Mouse (Mus musculus) midbrain, embryonic 11.5 days (tissue): ENCODE data around the gene A930033H14Rik. TPM values are rescaled to one million over a fixed set of nuclear protein-coding genes. Genes with fewer than 3 reads are reported as not detected.

Experiments used
- ATAC-seq: fragments of 200-750 bp; cut with Nextera tagmentation; 2 replicates; pipeline ENCODE4 v1.8.0; 2017; ENCODE audit warnings: moderate TSS enrichment, moderate library complexity; ENCODE audit not compliant: low FRiP score
- DNase-seq: peaks from one replicate; pipeline ENCODE4 v3.0.0; 2015; ENCODE audit warnings: low spot score; ENCODE audit errors: missing footprints
- H3K27ac ChIP-seq: fragments of 300-500 bp; sonication (generic); 2 replicates; pipeline ENCODE4 v1.5.1; 2014; ENCODE audit warnings: low read depth, low read length
- H3K27me3 ChIP-seq: fragments of 300-500 bp; sonication (generic); 2 replicates; pipeline ENCODE4 v1.6.1; 2014; ENCODE audit warnings: mild to moderate bottlenecking, low read length, moderate library complexity, mixed read lengths; ENCODE audit not compliant: control insufficient read depth, insufficient read depth
- H3K36me3 ChIP-seq: fragments of 300-500 bp; sonication (generic); 2 replicates; pipeline ENCODE4 v1.6.1; 2014; ENCODE audit warnings: mild to moderate bottlenecking, low read length, moderate library complexity, mixed read lengths; ENCODE audit not compliant: control insufficient read depth, insufficient read depth
- H3K4me1 ChIP-seq: fragments of 300-500 bp; sonication (generic); 2 replicates; pipeline ENCODE4 v1.6.1; 2014; ENCODE audit warnings: low read length; ENCODE audit not compliant: control insufficient read depth, insufficient read depth
- H3K4me2 ChIP-seq: fragments of 300-500 bp; sonication (generic); 2 replicates; pipeline ENCODE4 v1.6.1; 2014; ENCODE audit warnings: mild to moderate bottlenecking, moderate library complexity
- H3K4me3 ChIP-seq: fragments of 300-500 bp; sonication (generic); 2 replicates; pipeline ENCODE4 v1.5.1; 2014; ENCODE audit warnings: low read depth, low read length
- H3K9ac ChIP-seq: fragments of 300-500 bp; sonication (generic); 2 replicates; pipeline ENCODE4 v1.6.1; 2014; ENCODE audit warnings: low read length
- H3K9me3 ChIP-seq: fragments of 300-500 bp; sonication (generic); 2 replicates; pipeline ENCODE4 v1.6.1; 2016; ENCODE audit warnings: low read length; ENCODE audit not compliant: control insufficient read depth
- WGBS: fragments of 180-500 bp; shearing (Covaris S2); extraction: QIAGEN DNeasy Blood & Tissue Kit; methylation state at CpG from one replicate; pipeline ENCODE4 v1.1.7; 2014; 5-methylcytosine and 5-hydroxymethylcytosine counted together
- polyA plus RNA-seq: library from polyadenylated mRNA; unstranded; fragments of >200 nt; fragmentation: Nextera tagmentation; extraction: Ambion mirVana; gene quantifications from 2 replicates; pipeline ENCODE4 v1.2.1, GENCODE M21; 2014

Gene A930033H14Rik
- polyA plus RNA-seq, 1 experiment from 2014 or later: 0.82 TPM

- Histone ChIP-seq H3K27me3 (no peaks in the 10 kb centered on the region), H3K4me1 (no peaks in the 10 kb centered on the region), H3K27ac (no peak overlapping the region), H3K4me2 (no peak overlapping the region), H3K9ac (no peak overlapping the region), H3K9me3 (no peaks in the 10 kb centered on the region), H3K36me3 (no peaks in the 10 kb centered on the region), H3K4me3 (no peak overlapping the region)
- DNase-seq (no peak), ATAC-seq (no peak)
- 92% methylated on average over 9 of the region's 9 CpGs for WGBS
Measured at GRCm38 (mm10) chr10:69221148-69221547, 8.2 kb upstream of the A930033H14Rik start.

- no peak for DNase-seq
- 89% methylated on average over 6 of the region's 6 CpGs for WGBS
- Histone ChIP-seq H3K4me2 (no peak overlapping the region), H3K27ac (no peak overlapping the region), H3K36me3 (no peaks in the 10 kb centered on the region), H3K4me3 (no peak overlapping the region), H3K27me3 (no peaks in the 10 kb centered on the region), H3K9me3 (no peaks in the 10 kb centered on the region), H3K9ac (no peak overlapping the region), H3K4me1 (no peaks in the 10 kb centered on the region)
- ATAC-seq: no peak
Measured at GRCm38 (mm10) chr10:69220296-69220695, 7.4 kb upstream of the A930033H14Rik start.

- DNase-seq (no peak), ATAC-seq (no peak)
- H3K27me3 ChIP-seq: no peaks in the 10 kb centered on the region
- WGBS: 91% methylated on average over 2 of the region's 2 CpGs
- no peaks in the 10 kb centered on the region for H3K9me3 ChIP-seq
- H3K4me3 ChIP-seq: no peak overlapping the region
- no peak overlapping the region for H3K4me2 ChIP-seq
- no peak overlapping the region for H3K27ac ChIP-seq
- H3K4me1 ChIP-seq: peaks cover 3% of the 10 kb centered on the region; the same call in 1 of the 2 replicates
- no peaks in the 10 kb centered on the region; the same call in 1 of the 2 replicates for H3K36me3 ChIP-seq
- no peak overlapping the region for H3K9ac ChIP-seq
Measured at GRCm38 (mm10) chr10:69219289-69219626, 6.4 kb upstream of the A930033H14Rik start.

- H3K4me2 ChIP-seq: no peak overlapping the region
- no peak for ATAC-seq
- DNase-seq: no peak
- no peaks in the 10 kb centered on the region for H3K27me3 ChIP-seq
- no peaks in the 10 kb centered on the region; the same call in 1 of the 2 replicates for H3K36me3 ChIP-seq
- 95% methylated on average over 14 of the region's 14 CpGs for WGBS
- H3K27ac ChIP-seq: no peak overlapping the region
- H3K9ac ChIP-seq: no peak overlapping the region
- H3K4me3 ChIP-seq: no peak overlapping the region
- H3K9me3 ChIP-seq: no peaks in the 10 kb centered on the region
- peaks cover 9% of the 10 kb centered on the region; the same call in 1 of the 2 replicates for H3K4me1 ChIP-seq
Measured at GRCm38 (mm10) chr10:69218458-69219288, 5.8 kb upstream of the A930033H14Rik start.

GRCm38 (mm10) chr10:69217127-69217690 is 4.3 kb upstream of the A930033H14Rik start:
- H3K9me3 ChIP-seq: no peaks in the 10 kb centered on the region
- H3K36me3 ChIP-seq: no peaks in the 10 kb centered on the region; the same call in 1 of the 2 replicates
- DNase-seq (no peak), ATAC-seq (no peak)
- WGBS: 95% methylated on average over 4 of the region's 4 CpGs
- no peak overlapping the region for H3K4me2 ChIP-seq
- no peak overlapping the region for H3K27ac ChIP-seq
- H3K27me3 ChIP-seq: no peaks in the 10 kb centered on the region
- H3K9ac ChIP-seq: no peak overlapping the region
- H3K4me3 ChIP-seq: no peak overlapping the region
- peaks cover 9% of the 10 kb centered on the region; the same call in 1 of the 2 replicates for H3K4me1 ChIP-seq

- no peak for ATAC-seq
- peak overlapping the region; percentile 69 for H3K4me2 ChIP-seq
- no peak overlapping the region for H3K27ac ChIP-seq
- peak; percentile 87 for DNase-seq
- no peaks in the 10 kb centered on the region for H3K9me3 ChIP-seq
- no peaks in the 10 kb centered on the region for H3K27me3 ChIP-seq
- peak overlapping the region; percentile 97; the same call in 1 of the 2 replicates for H3K9ac ChIP-seq
- H3K36me3 ChIP-seq: no peaks in the 10 kb centered on the region; the same call in 1 of the 2 replicates
- peaks cover 11% of the 10 kb centered on the region; the same call in 1 of the 2 replicates for H3K4me1 ChIP-seq
- peak overlapping the region; percentile 79 for H3K4me3 ChIP-seq
- WGBS: 47% methylated on average over 5 of the region's 5 CpGs
Measured at GRCm38 (mm10) chr10:69213986-69214385, 1.1 kb upstream of the A930033H14Rik start.

- Histone ChIP-seq H3K4me3 (peak overlapping the region; percentile 79), H3K9me3 (no peaks in the 10 kb centered on the region), H3K9ac (peak overlapping the region; percentile 97), H3K27me3 (no peaks in the 10 kb centered on the region), H3K4me1 (peaks cover 11% of the 10 kb centered on the region; the same call in 1 of the 2 replicates), H3K4me2 (peak overlapping the region; percentile 69), H3K27ac (peak overlapping the region; percentile 95), H3K36me3 (no peaks in the 10 kb centered on the region; the same call in 1 of the 2 replicates)
- DNase-seq (peak; percentile 95), ATAC-seq (peak; percentile 57)
- under 1% methylated on average over 21 of the region's 21 CpGs for WGBS
Measured at GRCm38 (mm10) chr10:69213451-69213877, 566 bp upstream of the A930033H14Rik start.

- peak; percentile 94 for DNase-seq
- H3K4me2 ChIP-seq: peak overlapping the region; percentile 69
- H3K27me3 ChIP-seq: no peaks in the 10 kb centered on the region
- no peaks in the 10 kb centered on the region for H3K9me3 ChIP-seq
- peak overlapping the region; percentile 95 for H3K27ac ChIP-seq
- peak overlapping the region; percentile 79 for H3K4me3 ChIP-seq
- peak overlapping the region; percentile 97 for H3K9ac ChIP-seq
- 1% methylated on average over 14 of the region's 14 CpGs for WGBS
- ATAC-seq: peak; percentile 28
- no peaks in the 10 kb centered on the region; the same call in 1 of the 2 replicates for H3K36me3 ChIP-seq
- H3K4me1 ChIP-seq: peaks cover 11% of the 10 kb centered on the region; the same call in 1 of the 2 replicates
Measured at GRCm38 (mm10) chr10:69211976-69212375, 922 bp downstream of the A930033H14Rik start.

- peak overlapping the region; percentile 9; the same call in 1 of the 2 replicates for H3K4me2 ChIP-seq
- no peak overlapping the region; the same call in 1 of the 2 replicates for H3K9ac ChIP-seq
- H3K9me3 ChIP-seq: no peaks in the 10 kb centered on the region
- no peak overlapping the region for H3K27ac ChIP-seq
- DNase-seq (peak; percentile 86), ATAC-seq (no peak)
- no peaks in the 10 kb centered on the region; the same call in 1 of the 2 replicates for H3K36me3 ChIP-seq
- no peaks in the 10 kb centered on the region for H3K27me3 ChIP-seq
- H3K4me1 ChIP-seq: peaks cover 11% of the 10 kb centered on the region; the same call in 1 of the 2 replicates
- 55% methylated on average over 8 of the region's 8 CpGs for WGBS
- no peak overlapping the region for H3K4me3 ChIP-seq
Measured at GRCm38 (mm10) chr10:69211560-69211959, 1.3 kb downstream of the A930033H14Rik start.
